Mouse (Mus musculus): Measurements from ENCODE around the gene Ch25h.
A peak's percentile ranks its signal among the peaks of the same experiment; 100 is the strongest.

Gene Ch25h

GRCm38 (mm10) chr19:34474991-34475971 is at the start of gene Ch25h:
TSS of gene Ch25h (minus strand) at chr19:34475164.
- no peak for DNase-seq (ENCODE audit: low read depth, low spot score)

- no peak for DNase-seq (ENCODE audit: low read depth, low spot score)
Observed at GRCm38 (mm10) chr19:34524646-34525045, 49.7 kb upstream of the Ch25h start.

DNA sequence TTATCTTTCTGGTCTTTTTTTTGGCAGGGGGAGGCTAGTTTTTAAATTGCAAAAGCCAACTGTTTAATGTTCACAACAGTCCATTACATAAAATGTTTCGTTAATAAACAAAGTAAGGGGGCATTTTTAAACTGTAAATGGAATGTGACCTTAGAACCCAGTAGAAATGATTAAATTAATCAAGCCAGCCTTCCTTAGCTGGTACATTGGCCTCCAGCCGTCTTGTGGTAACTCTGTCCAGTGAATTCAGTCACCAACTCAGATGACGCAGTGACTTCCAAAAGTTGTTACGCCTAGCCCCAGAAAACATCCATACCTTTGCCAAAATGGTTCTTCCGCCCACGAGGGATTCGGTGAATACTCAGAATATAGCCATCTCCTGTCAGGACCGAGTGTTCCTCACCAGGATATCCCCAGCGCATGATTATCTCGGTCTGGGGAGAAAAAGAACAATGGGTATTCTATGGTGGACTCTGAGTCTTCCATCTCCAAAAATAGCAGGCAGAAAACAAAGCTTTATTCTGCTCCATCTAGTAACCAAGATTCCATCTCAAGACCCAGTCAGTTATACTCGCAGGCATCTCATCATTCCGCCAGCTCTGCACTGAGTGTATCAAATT is 48.3 kb upstream of the Ch25h start:
- no peak for DNase-seq (ENCODE audit: low read depth, low spot score)

- no peak for DNase-seq (ENCODE audit: low read depth, low spot score)
Observed at GRCm38 (mm10) chr19:34521978-34522377, 47.0 kb upstream of the Ch25h start.

DNA sequence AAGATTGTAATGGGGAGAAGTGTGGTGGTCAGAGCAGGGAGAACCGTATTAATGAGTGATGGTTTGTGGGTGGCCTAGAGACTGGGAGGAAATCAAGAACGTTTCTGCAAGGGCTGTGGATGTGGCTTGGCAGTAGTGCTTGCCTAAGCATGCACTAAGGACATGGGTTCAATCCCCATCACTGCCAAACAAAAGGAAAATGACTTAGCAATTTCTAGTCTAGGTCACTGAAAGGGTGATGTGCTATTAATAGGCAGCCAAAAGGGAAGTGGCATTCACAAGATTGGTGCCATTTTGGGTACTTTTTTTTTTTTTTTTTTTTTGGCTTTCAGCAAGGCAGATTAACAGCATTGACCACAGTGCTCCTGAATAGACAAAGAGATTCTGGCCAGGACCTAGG is 46.4 kb upstream of the Ch25h start:
- DNase-seq (ENCODE audit: low read depth, low spot score) = no peak

GRCm38 (mm10) chr19:34520051-34520450 is 45.1 kb upstream of the Ch25h start:
- no peak for DNase-seq (ENCODE audit: low read depth, low spot score)

- DNase-seq (ENCODE audit: low read depth, low spot score) = peak; percentile 71
Observed at GRCm38 (mm10) chr19:34519646-34520045, 44.7 kb upstream of the Ch25h start.

DNA sequence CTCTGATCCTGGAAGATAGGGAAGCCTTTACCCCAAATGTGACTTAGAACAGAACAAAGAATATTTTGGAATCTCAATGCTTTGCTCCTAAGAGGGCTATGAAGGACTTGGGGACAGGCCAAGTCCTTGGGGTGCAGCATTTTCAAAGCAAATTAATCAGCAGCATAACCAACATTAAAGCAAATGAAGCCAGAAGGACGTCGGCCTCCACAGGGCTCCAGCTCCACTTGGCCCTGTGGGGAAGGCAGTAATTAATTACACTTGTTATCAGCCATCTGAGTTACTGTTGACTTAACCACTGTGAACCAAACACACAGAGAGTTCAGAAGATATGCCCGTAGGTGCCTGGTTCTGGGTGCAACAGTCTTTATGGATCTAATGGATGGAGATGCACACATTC is 43.8 kb upstream of the Ch25h start:
- DNase-seq (ENCODE audit: low read depth, low spot score) = no peak

GRCm38 (mm10) chr19:34517812-34518594 is 43.0 kb upstream of the Ch25h start:
- DNase-seq (ENCODE audit: low read depth, low spot score) = peak; percentile 83

DNA sequence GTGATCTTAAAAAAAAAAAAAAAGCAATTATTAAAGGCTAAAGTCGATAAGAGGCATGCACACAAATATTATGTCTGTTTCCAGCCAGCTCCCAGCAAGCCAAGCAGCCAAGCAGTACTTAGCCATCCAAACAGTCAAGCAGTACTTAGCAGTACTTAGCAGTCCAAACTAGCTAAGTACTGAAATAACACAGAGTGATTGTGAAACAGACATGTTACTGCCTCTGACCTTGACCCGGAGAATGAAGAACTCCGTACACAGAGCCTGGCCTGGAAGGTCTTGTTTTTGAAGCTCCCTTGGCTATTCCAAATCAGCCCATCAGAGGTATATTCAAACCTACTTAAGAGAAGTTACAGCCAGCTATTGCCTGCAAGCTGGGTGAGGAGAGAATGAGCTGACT is 42.2 kb upstream of the Ch25h start:
- DNase-seq (ENCODE audit: low read depth, low spot score) = peak; percentile 18

DNA sequence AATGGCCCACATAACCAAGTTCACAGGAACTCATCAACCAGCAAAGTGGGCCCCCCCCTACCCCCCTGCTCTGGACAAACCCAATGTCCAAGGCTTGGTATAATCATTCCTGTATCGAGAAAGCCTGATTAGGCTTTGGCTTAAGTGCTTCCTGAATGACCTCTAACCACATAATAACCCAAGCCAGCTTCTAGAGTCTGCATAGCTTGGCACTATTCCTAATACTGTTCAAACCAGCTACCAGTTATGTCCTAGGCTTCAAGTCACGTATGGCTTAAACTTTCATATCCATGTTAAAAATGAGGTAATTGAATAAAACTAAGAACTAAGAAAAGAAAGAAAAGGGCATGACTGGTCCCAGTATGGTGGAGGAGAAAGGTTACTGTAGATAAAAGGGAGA is 41.4 kb upstream of the Ch25h start:
- DNase-seq (ENCODE audit: low read depth, low spot score) = no peak

GRCm38 (mm10) chr19:34515681-34516080 is 40.7 kb upstream of the Ch25h start:
- no peak for DNase-seq (ENCODE audit: low read depth, low spot score)

DNA sequence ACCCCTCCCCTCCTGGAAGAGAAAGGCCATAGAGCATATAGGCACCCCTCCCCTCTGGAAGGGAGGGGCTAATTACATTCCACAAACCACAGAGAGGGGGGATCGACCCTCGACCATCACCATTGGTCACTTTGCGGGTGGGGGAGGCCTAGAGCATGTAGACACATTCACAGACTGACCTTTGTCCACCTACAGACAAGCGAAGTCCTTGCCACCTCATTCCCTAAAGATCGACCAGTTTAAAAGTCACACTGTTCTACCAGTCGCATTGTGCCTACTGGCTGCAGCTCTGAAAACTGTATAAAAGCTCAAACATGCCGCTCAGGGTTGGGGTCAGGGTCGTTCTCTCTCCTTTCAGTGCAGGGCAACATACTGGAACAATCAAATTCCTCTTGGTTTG is 36.6 kb upstream of the Ch25h start:
- DNase-seq (ENCODE audit: low read depth, low spot score) = no peak

GRCm38 (mm10) chr19:34510717-34511116 is 35.8 kb upstream of the Ch25h start:
- no peak for DNase-seq (ENCODE audit: low read depth, low spot score)

DNA sequence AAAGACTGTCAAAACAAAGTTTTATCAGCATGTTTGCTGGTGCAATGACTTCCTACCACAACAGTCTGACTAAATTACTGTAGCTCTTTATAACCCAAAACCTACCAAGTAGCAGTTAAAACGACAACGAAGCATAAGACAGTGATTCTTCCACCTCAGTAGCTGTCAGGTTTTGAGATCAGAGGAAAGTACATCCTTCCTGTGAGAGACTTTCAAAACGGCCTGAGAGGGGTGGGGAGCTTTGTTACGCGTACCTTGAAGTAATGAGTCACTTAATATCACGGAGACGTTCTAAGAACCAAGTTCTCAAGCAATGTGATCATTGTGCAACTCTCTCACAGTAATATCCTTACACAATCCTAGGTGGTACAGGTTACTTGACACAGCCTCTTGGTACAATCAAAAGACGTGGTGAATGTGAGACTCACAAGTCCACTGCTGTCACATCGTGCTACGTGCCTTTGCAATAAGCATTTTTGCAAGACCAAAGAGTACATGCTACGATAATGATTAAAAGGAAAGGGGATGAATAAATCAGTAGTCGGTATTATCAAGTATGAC is 30.3 kb upstream of the Ch25h start:
- no peak for DNase-seq (ENCODE audit: low read depth, low spot score)

- DNase-seq (ENCODE audit: low read depth, low spot score) = peak; percentile 97
Observed at GRCm38 (mm10) chr19:34500763-34501162, 25.8 kb upstream of the Ch25h start.

- no peak for DNase-seq (ENCODE audit: low read depth, low spot score)
Observed at GRCm38 (mm10) chr19:34496353-34496752, 21.4 kb upstream of the Ch25h start.

- DNase-seq (ENCODE audit: low read depth, low spot score) = peak; percentile 44
Observed at GRCm38 (mm10) chr19:34493859-34494258, 18.9 kb upstream of the Ch25h start.

GRCm38 (mm10) chr19:34483547-34483946 is 8.6 kb upstream of the Ch25h start:
- peak; percentile 91 for DNase-seq (ENCODE audit: low read depth, low spot score)

DNA sequence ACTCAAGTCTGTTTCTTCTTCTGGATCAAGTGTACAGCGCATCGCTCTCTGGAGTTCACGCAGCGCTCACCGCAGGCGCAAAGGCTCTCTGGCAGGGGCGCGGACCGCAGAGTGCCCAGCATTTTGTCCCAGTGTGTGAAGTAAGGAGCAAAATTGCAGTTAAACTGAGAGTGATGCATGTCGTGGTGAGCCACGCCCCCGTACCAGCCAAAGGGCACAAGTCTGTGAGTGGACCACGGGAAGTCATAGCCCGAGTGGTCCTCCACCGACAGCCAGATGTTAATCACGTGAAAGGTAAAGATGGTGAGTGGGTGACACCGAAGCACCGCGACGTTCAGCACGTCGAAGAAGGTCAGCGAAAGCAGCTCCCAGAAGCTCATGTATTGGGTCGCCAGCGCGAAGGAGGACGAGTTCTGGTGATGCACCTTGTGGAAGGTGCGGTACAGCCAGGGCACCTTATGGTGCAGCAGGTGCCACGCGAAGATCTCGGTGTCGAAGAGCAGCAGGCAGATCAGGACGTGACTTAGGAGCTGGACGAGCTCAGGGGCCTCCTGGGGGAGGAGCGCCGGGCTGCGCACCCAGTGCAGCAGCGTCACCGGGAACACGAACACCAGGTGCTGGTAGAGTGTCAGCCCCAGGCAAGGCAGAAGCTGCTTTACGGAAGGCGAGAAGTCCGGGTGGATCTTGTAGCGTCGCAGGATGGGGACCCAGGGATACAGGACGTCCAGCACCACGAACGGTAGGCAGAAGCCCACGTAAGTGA is 555 bp downstream of the Ch25h start:
- no peak for DNase-seq (ENCODE audit: low read depth, low spot score)

DNA sequence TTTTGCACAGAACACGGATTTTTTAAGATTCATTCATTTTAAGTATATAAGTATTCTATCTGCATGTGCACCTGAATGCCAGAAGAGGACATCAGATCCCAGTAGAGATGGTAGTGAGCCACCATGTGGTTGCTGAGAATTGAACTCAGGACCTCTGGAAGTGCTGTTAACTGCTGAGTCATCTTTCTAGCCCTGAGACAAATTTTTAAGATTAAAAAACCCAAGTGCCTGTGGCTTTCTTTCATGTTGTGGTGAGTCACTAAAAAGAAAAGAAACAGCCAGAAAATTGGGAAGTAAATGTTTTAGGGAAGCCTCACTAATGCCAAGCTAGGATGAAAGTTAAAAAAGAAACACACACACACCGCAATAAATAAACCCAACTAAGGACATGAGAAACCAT is 3.3 kb downstream of the Ch25h start:
- DNase-seq (ENCODE audit: low read depth, low spot score) = peak; percentile 72

Measured in 3T3-L1 (cell line).